8 mouse cellular contexts compared by ENCODE assay signal in the genomic region with DNA sequence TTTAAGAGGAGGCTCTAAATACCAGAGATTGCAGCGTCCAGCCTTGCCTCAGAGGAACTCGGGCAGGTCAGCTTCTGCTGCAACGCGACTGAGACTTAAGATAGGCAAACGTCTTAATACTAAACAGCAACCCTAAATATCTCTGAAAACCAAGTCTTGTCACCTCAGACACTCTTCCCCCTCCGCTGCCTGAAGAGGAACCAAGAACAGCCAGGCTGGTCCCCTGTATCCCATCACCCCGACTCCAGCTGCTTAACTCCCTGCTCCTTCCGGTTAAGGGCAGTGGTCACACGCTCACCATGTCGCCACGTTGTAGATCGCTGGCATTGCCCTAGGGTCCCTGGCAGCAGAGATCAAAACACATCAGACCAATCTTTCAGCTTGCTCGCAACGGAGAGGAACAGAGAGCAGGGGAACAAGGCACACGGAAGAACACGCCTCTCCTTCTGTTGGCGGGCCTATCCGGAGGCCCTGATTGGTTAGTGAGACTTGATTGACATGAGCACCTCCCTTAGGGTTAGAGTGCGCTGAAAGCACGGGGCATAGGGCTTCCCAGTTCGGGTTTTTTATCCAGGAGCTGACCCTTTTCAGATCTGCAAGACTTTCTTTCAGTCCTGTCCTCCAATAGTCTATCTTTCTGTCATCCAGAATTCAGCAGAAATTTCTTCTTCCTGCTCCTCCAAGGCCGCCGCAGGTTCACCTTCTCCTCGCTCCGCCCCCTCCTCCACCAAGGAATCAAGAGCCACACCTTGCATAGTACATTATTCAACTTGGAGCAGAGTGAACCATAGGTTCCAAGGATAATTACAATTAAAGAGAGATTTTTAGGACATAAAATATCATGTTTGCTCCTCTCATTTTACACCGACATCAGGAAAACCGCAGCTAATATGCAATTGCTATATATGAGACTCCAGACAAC. TPM values are rescaled to one million over a fixed set of nuclear protein-coding genes. Genes with fewer than 3 reads are reported as not detected.
DNase-seq lines count a peak whose midpoint lies in the region; ATAC-seq and TF ChIP-seq lines count a peak whose summit lies in the region.
"Not testable (repeated sequence)": the region's sequence is repeated elsewhere in the genome, so short reads cannot be mapped to it uniquely, and the experiment has no call there.

A gene (minus strand): TSS at position 323 of the 922 bp plus-strand sequence.

- peak within 1 kb of the TSS; percentile 61 for H3K27ac ChIP-seq in gastrocnemius, adult 2 months
- not testable (repeated sequence) for H3K27ac ChIP-seq in hindbrain, postnatal 0 days

- DNase-seq in T-cell, adult 2 months (ENCODE audit: low spot score), result peak; percentile 69
- DNase-seq in cerebellum, postnatal 4 days (ENCODE audit: low spot score in 2 of 2), result peak; percentile 33 to 55
- peak; percentile 69 for DNase-seq in gastrocnemius, adult 2 months
- peak; percentile 2 for DNase-seq in hindbrain, postnatal 0 days (ENCODE audit: low spot score)
- peak; percentile 48 to 65 for DNase-seq in left cerebral cortex, adult 18-20 months (ENCODE audit: low spot score in 2 of 2)
- DNase-seq in lung, postnatal 4 days, result peak; percentile 80
- DNase-seq in right cerebral cortex, adult 18-20 months, result peak; percentile 74
- peak; percentile 10 for DNase-seq in urinary bladder, postnatal 10 days (ENCODE audit: low spot score)

- ATAC-seq in hindbrain, postnatal 0 days, result not testable (repeated sequence)

- H3K9ac ChIP-seq in hindbrain, postnatal 0 days (replicated peaks; ENCODE audit: low read length), result not testable (repeated sequence)

- not testable (repeated sequence) for TF ChIP-seq CTCF in gastrocnemius, adult 2 months (IDR thresholded peaks at IDR 0.05); hindbrain, postnatal 0 days (IDR thresholded peaks at IDR 0.05; ENCODE audit: low read depth)

- not testable (repeated sequence) for H3K27me3 ChIP-seq in hindbrain, postnatal 0 days (ENCODE audit: insufficient read depth, low read length)

- intact Hi-C loops in gastrocnemius, adult 2 months (cut with DNase I), result not testable (repeated sequence)

- 3% methylated on average over 25 of the region's 27 CpGs for WGBS in hindbrain, postnatal 0 days

- not testable (repeated sequence) for H3K9me3 ChIP-seq in hindbrain, postnatal 0 days (ENCODE audit: low read length)

- peak within 1 kb of the TSS; percentile 76 for H3K4me3 ChIP-seq in gastrocnemius, adult 2 months
- peak within 1 kb of the TSS; percentile 39 for H3K4me3 ChIP-seq in hindbrain, postnatal 0 days (ENCODE audit: low read length)

- not testable (repeated sequence) for H3K36me3 ChIP-seq in hindbrain, postnatal 0 days (ENCODE audit: insufficient read depth, low read length)

- H3K4me2 ChIP-seq in hindbrain, postnatal 0 days (ENCODE audit: low read depth, low read length), result peak within 1 kb of the TSS; percentile 38; the same call in 1 of the 2 replicates

- not testable (repeated sequence) for H3K4me1 ChIP-seq in hindbrain, postnatal 0 days (ENCODE audit: insufficient read depth, low read length)

RNA-seq across cellular contexts. Expression of the gene that starts here (rescaled TPM):
- total RNA-seq in gastrocnemius, adult 2 months (2021), result 1 to 10 TPM in 1 of 2 experiments, not detected in 1; 1.7 TPM
- not detected in 2 replicates for total RNA-seq in hindbrain, postnatal 0 days (2014; rRNA removed)
- not detected in 2 replicates for polyA plus RNA-seq in hindbrain, postnatal 0 days (2015; fragmentation: Nextera tagmentation; extraction: Ambion mirVana)
- 1 to 10 TPM in 1 of 2 experiments, not detected in 1; 1.3 TPM for total RNA-seq in left cerebral cortex, adult 18-20 months (2021)

Comparison
In these comparisons a context has a peak if more than half of its experiments do, and no peak if none do; other contexts are left out.
1. Peak in DNase-seq, H3K4me3 ChIP-seq and H3K4me2 ChIP-seq in hindbrain, postnatal 0 days; RNA of the gene not detected or under 1 TPM.
2. DNase-seq: peak in every context shown above with its lines; median percentile 80 in lung, postnatal 4 days; 74 in right cerebral cortex, adult 18-20 months; 69 in T-cell, adult 2 months; 69 in gastrocnemius, adult 2 months; 56 in left cerebral cortex, adult 18-20 months; 44 in cerebellum, postnatal 4 days; 10 in urinary bladder, postnatal 10 days; 2 in hindbrain, postnatal 0 days.